Comparison of ENCODE assay signal across 8 mouse cellular contexts in genomic region chr7:44405346-44406014, GRCm38 (mm10). TPM values are rescaled to one million over a fixed set of nuclear protein-coding genes. Genes with fewer than 3 reads are reported as not detected.
A peak's percentile ranks its signal among the peaks of the same experiment; 100 is the strongest.
DNase-seq lines count a peak whose midpoint lies in the region; ATAC-seq lines count a peak whose summit lies in the region.

No protein-coding gene starts in this region.

- H3K4me2 ChIP-seq in hindbrain, embryonic 16.5 days (ENCODE audit: low read length): peak overlapping the region; percentile 82

- peak; percentile 100 for DNase-seq in ZHBTc4 (ENCODE audit: low read depth, low spot score)
- peak; percentile 80 to 92 for DNase-seq in cerebellum, postnatal 4 days (ENCODE audit: low spot score in 2 of 2)
- peak; percentile 86 for DNase-seq in gastrocnemius, adult 18-20 months (ENCODE audit: low spot score)
- peak; percentile 95 to 97 for DNase-seq in left cerebral cortex, adult 18-20 months (ENCODE audit: low spot score in 2 of 2)
- DNase-seq in right cerebral cortex, adult 18-20 months: peak; percentile 98
- DNase-seq in urinary bladder, postnatal 25 days (ENCODE audit: low spot score): peak; percentile 73

- H3K9me3 ChIP-seq in hindbrain, embryonic 16.5 days (ENCODE audit: control insufficient read depth, low read length): no peaks in the 10 kb centered on the region

- no peaks in the 10 kb centered on the region for H3K79me2 ChIP-seq in macrophage (ENCODE audit: inconsistent target)

- no peaks in the 10 kb centered on the region for H3K27me3 ChIP-seq in hindbrain, embryonic 16.5 days (replicated peaks; ENCODE audit: control insufficient read depth, insufficient read depth, low read length)

- no peaks in the 10 kb centered on the region for H3K36me3 ChIP-seq in hindbrain, embryonic 16.5 days (ENCODE audit: control insufficient read depth, insufficient read depth, low read length)
- no peaks in the 10 kb centered on the region for H3K36me3 ChIP-seq in macrophage (ENCODE audit: inconsistent target)

- ATAC-seq in hindbrain, embryonic 16.5 days: peak; percentile 97

- peak overlapping the region; percentile 47 for H3K4me3 ChIP-seq in hindbrain, embryonic 16.5 days (ENCODE audit: low read length)
- H3K4me3 ChIP-seq in macrophage (ENCODE audit: inconsistent target): peak overlapping the region; percentile 2; the same call in 1 of the 2 replicates

- H3K4me1 ChIP-seq in hindbrain, embryonic 16.5 days (ENCODE audit: control insufficient read depth, insufficient read depth, low read depth, low read length): peaks cover 4% of the 10 kb centered on the region; the same call in 1 of the 2 replicates

- H3K27ac ChIP-seq in hindbrain, embryonic 16.5 days (ENCODE audit: low read depth, low read length): peak overlapping the region; percentile 91
- no peak overlapping the region for H3K27ac ChIP-seq in macrophage

- WGBS in hindbrain, embryonic 16.5 days: 2% methylated on average over 27 of the region's 27 CpGs
- WGBS in macrophage (ENCODE audit: missing documents): 3% methylated on average over 27 of the region's 27 CpGs

- H3K9ac ChIP-seq in hindbrain, embryonic 16.5 days (ENCODE audit: low read depth, low read length): peak overlapping the region; percentile 61

RNA-seq across cellular contexts. Expression of gene 1700008O03Rik, which starts 19.9 kb away (rescaled TPM):
- total RNA-seq in gastrocnemius, adult 18-20 months (2021): under 1 TPM in 1 of 2 experiments, not detected in 1; 0.25 TPM
- 3.6 and 3.8 TPM in 2 replicates for polyA plus RNA-seq in hindbrain, embryonic 16.5 days (2015; fragmentation: Nextera tagmentation; extraction: Ambion mirVana)
- total RNA-seq in left cerebral cortex, adult 18-20 months (2021): 1 to 10 TPM in 1 of 2 experiments, under 1 TPM in 1; 0.98 to 2.7 TPM
- 1 to 10 TPM in 2 of 26 experiments, not detected in 24; 1.2 to 1.4 TPM for total RNA-seq in macrophage (2018; cell fraction: chromatin; rRNA removed)
- total RNA-seq in macrophage (2018; cell fraction: cytosol; rRNA removed): under 1 TPM in 10 of 26 experiments, not detected in 16; 0.14 to 0.77 (median 0.20) TPM
- total RNA-seq in macrophage (2018; cell fraction: nucleus; rRNA removed): 1 to 10 TPM in 2 of 26 experiments, under 1 TPM in 5, not detected in 19; 0.49 to 1.7 (median 0.72) TPM
- 0.16 TPM in 1 of 3 replicates, not detected in the others for polyA plus RNA-seq in macrophage (2018)

RNA-seq across cellular contexts. Expression of gene Syt3, which starts 21.6 kb away (rescaled TPM):
- 1 to 10 TPM; 3.4 to 4.8 TPM for total RNA-seq in gastrocnemius, adult 18-20 months (2021)
- 74.8 and 75.6 TPM in 2 replicates for polyA plus RNA-seq in hindbrain, embryonic 16.5 days (2015; fragmentation: Nextera tagmentation; extraction: Ambion mirVana)
- 10 to 100 TPM; 56.6 to 66.2 TPM for total RNA-seq in left cerebral cortex, adult 18-20 months (2021)
- under 1 TPM in 3 of 26 experiments, not detected in 23; 0.33 to 0.81 (median 0.44) TPM for total RNA-seq in macrophage (2018; cell fraction: chromatin; rRNA removed)
- total RNA-seq in macrophage (2018; cell fraction: cytosol; rRNA removed): under 1 TPM in 9 of 26 experiments, not detected in 17; 0.03 to 0.42 (median 0.07) TPM
- total RNA-seq in macrophage (2018; cell fraction: nucleus; rRNA removed): under 1 TPM in 2 of 26 experiments, not detected in 24; 0.22 to 0.24 TPM
- 0.11 TPM in 1 of 3 replicates, not detected in the others for polyA plus RNA-seq in macrophage (2018)

RNA-seq across cellular contexts. Expression of gene Lrrc4b, which starts 23.3 kb away (rescaled TPM):
- under 1 TPM in 1 of 2 experiments, not detected in 1; 0.12 TPM for total RNA-seq in gastrocnemius, adult 18-20 months (2021)
- polyA plus RNA-seq in hindbrain, embryonic 16.5 days (2015; fragmentation: Nextera tagmentation; extraction: Ambion mirVana): 12.4 and 12.6 TPM in 2 replicates
- 100 to 1,000 TPM; 284 to 289 TPM for total RNA-seq in left cerebral cortex, adult 18-20 months (2021)
- not detected for total RNA-seq in macrophage (2018; cell fraction: chromatin; rRNA removed)
- not detected for total RNA-seq in macrophage (2018; cell fraction: cytosol; rRNA removed)
- not detected for total RNA-seq in macrophage (2018; cell fraction: nucleus; rRNA removed)
- polyA plus RNA-seq in macrophage (2018): not detected in 3 replicates

RNA-seq across cellular contexts. Expression of gene Aspdh, which starts 59.7 kb away (rescaled TPM):
- not detected for total RNA-seq in gastrocnemius, adult 18-20 months (2021)
- polyA plus RNA-seq in hindbrain, embryonic 16.5 days (2015; fragmentation: Nextera tagmentation; extraction: Ambion mirVana): 3.1 and 3.9 TPM in 2 replicates
- 1 to 10 TPM; 5.0 to 5.6 TPM for total RNA-seq in left cerebral cortex, adult 18-20 months (2021)
- total RNA-seq in macrophage (2018; cell fraction: chromatin; rRNA removed): not detected
- not detected for total RNA-seq in macrophage (2018; cell fraction: cytosol; rRNA removed)
- total RNA-seq in macrophage (2018; cell fraction: nucleus; rRNA removed): not detected
- not detected in 3 replicates for polyA plus RNA-seq in macrophage (2018)

Comparison
In these comparisons a context has a peak if more than half of its experiments do, and no peak if none do; other contexts are left out.
1. RNA of gene Syt3, which starts 21.6 kb away (total RNA-seq): 56.6 to 66.2 TPM in left cerebral cortex, adult 18-20 months; 3.4 to 4.8 TPM in gastrocnemius, adult 18-20 months; every median in the first group is over 4 times any median in the second.
2. RNA of gene Lrrc4b, which starts 23.3 kb away (total RNA-seq): 284 to 289 TPM in left cerebral cortex, adult 18-20 months; 0.12 TPM in gastrocnemius, adult 18-20 months; every median in the first group is over 100 times any median in the second.
3. Peak in every context shown above with its lines, with median percentiles within 50 percentile points of each other: DNase-seq.